ENCODE assay signal across 20 mouse cellular contexts in the genomic region with DNA sequence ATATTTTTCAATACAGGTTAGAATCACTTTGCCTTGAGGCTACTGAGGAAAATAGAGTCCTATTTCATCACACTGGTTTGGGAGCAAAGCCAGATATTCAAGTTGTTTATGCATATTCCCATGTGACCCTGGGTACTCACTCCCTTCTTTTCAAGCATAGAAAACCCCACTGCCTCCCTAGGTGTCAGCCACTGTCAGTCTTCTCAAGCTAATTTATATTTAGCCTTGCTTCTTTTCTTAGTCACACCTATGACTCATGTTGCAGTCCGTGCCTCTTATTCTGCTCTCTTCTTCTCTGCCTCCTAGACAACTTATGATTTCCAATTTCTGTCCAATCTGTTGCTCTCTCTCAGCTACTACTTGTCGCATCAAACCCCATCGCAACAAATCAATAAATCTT.
DNase-seq lines count a peak whose midpoint lies in the region; ATAC-seq and TF ChIP-seq lines count a peak whose summit lies in the region.
"Had no signal": no experiment of that assay in that cellular context is flagged by ENCODE, and none has a peak within 500 bp of the region (broad histone marks: within the 10 kb centered on the region; RNA-seq: fewer than 3 reads in every experiment).

No protein-coding gene starts in this region.

- peak; percentile 2 for DNase-seq in adrenal gland, postnatal 10 days
- DNase-seq in adrenal gland, postnatal 4 days (ENCODE audit: low spot score in 2 of 2) = no peak
- peak; percentile 38 for DNase-seq in kidney, postnatal 0 days (ENCODE audit: low spot score)
- peak; percentile 26 for DNase-seq in right cerebral cortex, adult 18-20 months
- DNase-seq in right cerebral cortex, adult 2 months (ENCODE audit: low spot score in 2 of 2) = no peak
- no peak for DNase-seq in forebrain, embryonic 11.5 days (ENCODE audit: low spot score)
- DNase-seq: B cell, adult 2 months; cerebellum, adult 8-10 months; gastrocnemius, postnatal 25 days; heart, postnatal 36 days; kidney, adult 18-20 months; liver, postnatal 0 days; thymus, postnatal 14 days had no signal

- WGBS in kidney, postnatal 0 days = 27% methylated on average over 3 of the region's 3 CpGs
- WGBS in kidney, embryonic 16.5 days = 45% methylated on average over 3 of the region's 3 CpGs
- 84% methylated on average over 3 of the region's 3 CpGs for WGBS in hindbrain, embryonic 12.5 days
- 94% methylated on average over 3 of the region's 3 CpGs for WGBS in forebrain, embryonic 11.5 days

- no peak for ATAC-seq in kidney, postnatal 0 days (replicated peaks; ENCODE audit: low FRiP score, low read depth)
- no peak for ATAC-seq in kidney, embryonic 16.5 days (ENCODE audit: low FRiP score, low TSS enrichment)
- no peak for ATAC-seq in hindbrain, embryonic 12.5 days (ENCODE audit: low FRiP score)
- ATAC-seq in forebrain, embryonic 11.5 days (replicated peaks; ENCODE audit: low FRiP score) = no peak
- ATAC-seq: forebrain, embryonic 14.5 days; hindbrain, postnatal 0 days; liver, postnatal 0 days had no signal

- no peak overlapping the region for H3K9ac ChIP-seq in kidney, postnatal 0 days (ENCODE audit: low read depth, low read length)
- no peak overlapping the region for H3K9ac ChIP-seq in kidney, embryonic 16.5 days (replicated peaks; ENCODE audit: low read length)
- H3K9ac ChIP-seq in hindbrain, embryonic 12.5 days = no peak overlapping the region
- no peak overlapping the region for H3K9ac ChIP-seq in forebrain, embryonic 11.5 days (ENCODE audit: low read length)
- H3K9ac ChIP-seq: limb, embryonic 15.5 days; liver, postnatal 0 days; stomach, embryonic 15.5 days had no signal

- H3K9me3 ChIP-seq in kidney, postnatal 0 days (replicated peaks; ENCODE audit: low read length) = no peaks in the 10 kb centered on the region
- no peaks in the 10 kb centered on the region for H3K9me3 ChIP-seq in kidney, embryonic 16.5 days (ENCODE audit: low read length)
- H3K9me3 ChIP-seq in hindbrain, embryonic 12.5 days (replicated peaks) = no peaks in the 10 kb centered on the region
- H3K9me3 ChIP-seq in forebrain, embryonic 11.5 days (ENCODE audit: control insufficient read depth, low read length) = no peaks in the 10 kb centered on the region
- H3K9me3 ChIP-seq: limb, embryonic 15.5 days; stomach, embryonic 15.5 days had no signal

- H3K27me3 ChIP-seq in kidney, postnatal 0 days (ENCODE audit: insufficient read depth, low read length) = no peaks in the 10 kb centered on the region
- no peaks in the 10 kb centered on the region for H3K27me3 ChIP-seq in kidney, embryonic 16.5 days (ENCODE audit: insufficient read depth, low read length)
- no peaks in the 10 kb centered on the region for H3K27me3 ChIP-seq in hindbrain, embryonic 12.5 days
- H3K27me3 ChIP-seq in forebrain, embryonic 11.5 days (ENCODE audit: control insufficient read depth, insufficient read depth, low read length) = no peaks in the 10 kb centered on the region
- H3K27me3 ChIP-seq: limb, embryonic 15.5 days; stomach, embryonic 15.5 days had no signal

- no peak overlapping the region for H3K27ac ChIP-seq in kidney, postnatal 0 days
- no peak overlapping the region for H3K27ac ChIP-seq in kidney, embryonic 16.5 days (ENCODE audit: low read length)
- no peak overlapping the region for H3K27ac ChIP-seq in hindbrain, embryonic 12.5 days
- no peak overlapping the region for H3K27ac ChIP-seq in forebrain, embryonic 11.5 days (ENCODE audit: low read depth, low read length)
- H3K27ac ChIP-seq: hindbrain, postnatal 0 days; limb, embryonic 15.5 days; stomach, embryonic 15.5 days had no signal

- TF ChIP-seq CTCF in kidney, postnatal 0 days (IDR thresholded peaks at IDR 0.05; ENCODE audit: low read depth) = no peak

- H3K4me2 ChIP-seq in kidney, postnatal 0 days (ENCODE audit: low read length) = no peak overlapping the region
- no peak overlapping the region for H3K4me2 ChIP-seq in kidney, embryonic 16.5 days (replicated peaks; ENCODE audit: low read depth, low read length)
- no peak overlapping the region for H3K4me2 ChIP-seq in hindbrain, embryonic 12.5 days (replicated peaks)
- H3K4me2 ChIP-seq in forebrain, embryonic 11.5 days (ENCODE audit: low read depth, low read length, severe bottlenecking) = no peak overlapping the region
- H3K4me2 ChIP-seq: heart, embryonic 11.5 days; limb, embryonic 15.5 days; stomach, embryonic 15.5 days had no signal

- H3K4me3 ChIP-seq in kidney, postnatal 0 days (replicated peaks; ENCODE audit: low read depth, low read length) = no peak overlapping the region
- no peak overlapping the region for H3K4me3 ChIP-seq in kidney, embryonic 16.5 days (ENCODE audit: low read length)
- no peak overlapping the region for H3K4me3 ChIP-seq in hindbrain, embryonic 12.5 days
- no peak overlapping the region for H3K4me3 ChIP-seq in forebrain, embryonic 11.5 days (ENCODE audit: low read depth, low read length)
- H3K4me3 ChIP-seq: limb, embryonic 15.5 days; stomach, embryonic 15.5 days had no signal

- no peaks in the 10 kb centered on the region for H3K4me1 ChIP-seq in kidney, postnatal 0 days (replicated peaks; ENCODE audit: insufficient read depth, low read length)
- H3K4me1 ChIP-seq in kidney, embryonic 16.5 days (ENCODE audit: insufficient read depth, low read length) = peaks cover 5% of the 10 kb centered on the region; the same call in 1 of the 2 replicates
- H3K4me1 ChIP-seq in hindbrain, embryonic 12.5 days = no peaks in the 10 kb centered on the region
- no peaks in the 10 kb centered on the region for H3K4me1 ChIP-seq in forebrain, embryonic 11.5 days (replicated peaks; ENCODE audit: control insufficient read depth, insufficient read depth, low read length)
- H3K4me1 ChIP-seq: limb, embryonic 15.5 days; stomach, embryonic 15.5 days had no signal

- H3K36me3 ChIP-seq in kidney, postnatal 0 days (ENCODE audit: insufficient read depth, low read length) = no peaks in the 10 kb centered on the region
- no peaks in the 10 kb centered on the region for H3K36me3 ChIP-seq in kidney, embryonic 16.5 days (ENCODE audit: insufficient read depth, low read length)
- H3K36me3 ChIP-seq in hindbrain, embryonic 12.5 days = peaks cover 23% of the 10 kb centered on the region
- no peaks in the 10 kb centered on the region for H3K36me3 ChIP-seq in forebrain, embryonic 11.5 days (ENCODE audit: control insufficient read depth, insufficient read depth, low read length)
- H3K36me3 ChIP-seq: limb, embryonic 15.5 days; stomach, embryonic 15.5 days had no signal

Comparison
In these comparisons a context has a peak if more than half of its experiments do, and no peak if none do; other contexts are left out.
1. DNase-seq: peak in adrenal gland, postnatal 10 days (single experiment), kidney, postnatal 0 days (single experiment) and right cerebral cortex, adult 18-20 months (single experiment); none in adrenal gland, postnatal 4 days (0 of 2), right cerebral cortex, adult 2 months (0 of 2) and forebrain, embryonic 11.5 days (single experiment).